Mouse (Mus musculus): ENCODE results near the gene Kcnj10.

Gene Kcnj10

DNA sequence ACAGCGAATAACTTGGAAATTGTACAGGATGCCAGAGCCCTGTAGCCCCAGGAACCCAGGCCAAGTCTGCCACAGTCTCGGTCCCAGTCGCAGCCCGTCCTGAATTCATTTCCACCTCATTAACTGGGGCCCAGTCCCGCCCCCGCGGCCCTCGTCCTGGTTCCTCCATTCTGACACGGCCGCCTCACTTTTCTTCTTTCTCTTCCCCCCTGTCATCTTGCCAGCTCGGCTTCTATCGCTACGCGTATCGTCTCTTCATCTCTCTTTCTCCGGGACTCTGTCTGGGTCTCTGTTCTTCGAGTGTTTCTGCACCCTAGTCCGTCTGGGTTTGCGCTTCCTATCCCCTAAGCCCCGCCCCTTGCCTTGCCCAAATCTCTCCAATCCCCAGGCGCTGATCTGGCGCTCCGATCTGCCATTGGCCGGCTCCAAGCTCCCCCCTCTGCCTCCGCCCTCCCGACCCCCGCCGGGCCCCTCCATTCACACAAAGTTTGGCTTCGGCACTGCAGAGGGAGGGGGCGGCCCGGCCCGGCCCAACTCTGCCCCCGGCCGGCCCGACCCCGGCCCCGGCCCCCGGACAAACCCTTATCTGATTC lies at the start of gene Kcnj10:
Gene Kcnj10, plus strand, starts transcription at position 482 of the 593 bp plus-strand sequence.
- DNase-seq (ENCODE audit: low spot score): peak; percentile 82

DNA sequence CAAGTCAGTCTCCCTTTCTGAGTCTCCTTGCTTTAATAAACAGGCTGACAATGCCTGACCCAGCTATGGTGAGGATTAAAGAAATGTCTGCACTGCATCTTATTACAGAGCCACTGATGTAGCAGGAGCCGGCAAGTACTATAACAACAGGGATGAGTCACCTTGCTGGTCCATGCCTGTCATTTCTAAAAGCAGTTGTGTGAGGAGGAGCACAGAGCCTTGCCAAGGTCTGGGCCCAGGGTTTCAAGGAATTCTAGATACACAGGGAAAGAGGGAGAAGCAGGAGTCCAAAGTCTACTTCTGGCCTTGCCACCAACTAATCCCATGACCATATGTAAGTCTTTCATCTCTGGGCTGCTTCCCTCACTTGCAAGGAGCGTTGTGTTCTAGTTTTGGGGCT lies 48.1 kb upstream of the Kcnj10 start:
- no peak for DNase-seq (ENCODE audit: low spot score)

DNA sequence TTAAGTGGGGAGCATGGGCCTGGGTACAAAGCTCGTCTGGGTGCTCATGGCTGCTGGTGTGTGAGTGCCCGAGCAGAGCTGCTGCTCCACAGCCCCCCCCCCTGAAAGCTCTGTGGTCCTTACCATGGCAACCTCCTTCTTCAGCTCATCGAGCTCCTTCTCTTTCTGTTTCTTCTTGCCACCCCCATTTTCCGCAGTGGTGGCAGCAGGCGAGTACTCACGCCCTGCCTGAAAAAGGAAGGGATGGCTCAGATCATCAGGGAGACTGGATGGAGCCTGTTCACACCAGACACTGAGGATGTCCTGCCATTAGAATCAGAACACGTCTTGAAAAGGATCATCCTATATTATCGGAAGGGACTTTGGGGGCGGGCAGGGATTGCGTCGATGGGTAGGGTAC lies 47.6 kb upstream of the Kcnj10 start:
- DNase-seq (ENCODE audit: low spot score): no peak

DNA sequence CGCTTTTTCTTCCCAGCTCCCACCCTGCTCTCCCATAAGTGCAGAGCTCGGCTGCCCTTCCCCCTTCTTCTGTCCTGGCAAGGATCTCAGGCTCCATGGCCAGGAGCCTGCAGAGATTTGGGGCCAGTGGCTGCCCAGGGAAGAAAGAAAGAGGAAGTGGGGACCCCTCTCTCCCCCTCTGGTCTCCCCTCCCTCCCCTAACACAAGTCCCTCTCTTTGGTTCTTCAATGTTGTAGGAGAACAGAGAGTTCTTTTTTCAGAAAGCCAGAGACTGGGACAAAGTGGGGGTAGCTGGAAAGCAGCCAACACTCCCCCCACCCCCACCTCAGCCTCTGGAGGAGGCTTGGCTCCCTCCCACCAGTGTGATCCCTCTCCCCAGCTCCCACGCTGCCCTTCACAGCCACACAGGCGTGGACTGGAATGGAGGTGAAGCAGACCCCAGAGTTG lies 45.2 kb upstream of the Kcnj10 start:
- DNase-seq (ENCODE audit: low spot score): no peak

DNA sequence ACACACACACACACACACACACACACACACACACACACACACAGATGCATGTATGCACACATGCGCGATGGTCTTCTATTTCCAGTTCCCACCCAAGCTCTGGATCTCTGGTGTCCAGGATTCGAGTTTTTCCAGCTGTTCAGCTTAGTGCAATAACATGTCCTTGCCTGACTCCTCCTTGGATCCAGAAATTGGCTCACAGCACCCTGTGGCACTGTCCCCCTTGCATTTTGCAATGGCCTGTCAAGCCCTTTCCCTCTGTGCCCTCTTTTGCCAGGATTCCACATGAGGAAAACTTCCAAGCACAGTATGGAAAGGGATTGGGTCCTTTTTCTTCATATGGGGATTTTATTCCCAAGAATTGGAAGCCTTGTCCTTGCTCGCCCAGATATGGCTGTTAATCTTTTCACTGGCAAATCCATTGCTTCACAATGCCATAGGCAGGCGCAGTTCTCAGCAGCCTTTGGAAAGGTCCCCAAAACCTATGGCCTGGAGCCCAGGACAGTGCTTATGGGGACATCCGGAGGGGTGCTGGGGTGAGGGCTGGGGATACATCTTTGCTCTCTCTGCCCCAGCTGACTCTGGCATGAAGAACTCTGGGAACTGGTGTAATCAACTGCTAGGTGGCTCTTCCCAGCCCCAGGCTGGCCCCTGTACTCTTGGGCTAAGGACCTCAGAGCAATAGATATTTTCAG lies 44.0 kb upstream of the Kcnj10 start:
- DNase-seq (ENCODE audit: low spot score): no peak

DNA sequence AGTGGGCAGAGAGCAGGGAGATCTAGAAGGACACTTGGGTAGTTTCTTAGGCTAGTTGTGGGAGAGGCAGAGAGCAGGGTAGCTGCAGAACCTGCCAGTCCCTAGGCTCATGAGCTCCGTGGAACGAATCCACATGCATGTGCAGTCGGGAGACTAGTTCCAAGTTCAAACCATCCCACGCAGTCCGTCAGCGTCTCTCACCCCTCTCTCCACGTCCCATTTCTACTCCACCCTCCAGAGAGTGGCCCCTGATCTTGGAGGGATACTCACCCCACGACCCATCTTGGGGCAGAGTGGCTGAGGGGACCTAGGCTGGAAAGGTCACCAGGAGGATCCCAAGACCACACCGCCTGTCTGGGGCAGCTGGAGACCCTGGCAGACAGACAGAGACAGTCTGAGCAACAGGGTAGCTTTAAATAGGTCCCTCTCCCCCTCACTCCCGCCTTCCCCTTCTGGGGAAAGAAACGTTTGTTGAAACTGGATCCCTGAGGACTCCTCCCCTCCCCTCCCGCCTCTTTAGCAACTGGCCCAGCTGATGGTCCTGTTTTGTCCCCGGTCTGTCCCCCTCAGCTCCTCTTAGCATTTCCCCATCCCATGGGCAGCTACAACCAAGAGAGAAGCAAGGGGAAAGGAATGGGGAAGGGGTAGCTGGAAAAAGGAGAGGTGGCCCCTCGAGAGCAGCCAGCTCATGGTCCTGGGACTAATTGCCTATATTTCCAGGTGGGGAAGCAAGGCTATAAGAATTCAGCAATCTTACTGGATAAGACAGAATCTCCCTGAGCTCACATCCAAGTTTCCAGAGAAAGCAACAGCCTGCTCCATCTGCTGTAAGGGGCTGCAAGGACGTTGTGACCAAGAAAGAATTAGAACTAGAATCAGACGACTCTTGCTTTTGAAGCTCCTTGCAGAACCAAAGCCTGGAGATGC lies 43.1 kb upstream of the Kcnj10 start, which contains the start of gene Atp1a2:
Gene Atp1a2, minus strand, starts transcription at position 454 of the 927 bp plus-strand sequence.
- peak; percentile 57 for DNase-seq (ENCODE audit: low spot score)

DNA sequence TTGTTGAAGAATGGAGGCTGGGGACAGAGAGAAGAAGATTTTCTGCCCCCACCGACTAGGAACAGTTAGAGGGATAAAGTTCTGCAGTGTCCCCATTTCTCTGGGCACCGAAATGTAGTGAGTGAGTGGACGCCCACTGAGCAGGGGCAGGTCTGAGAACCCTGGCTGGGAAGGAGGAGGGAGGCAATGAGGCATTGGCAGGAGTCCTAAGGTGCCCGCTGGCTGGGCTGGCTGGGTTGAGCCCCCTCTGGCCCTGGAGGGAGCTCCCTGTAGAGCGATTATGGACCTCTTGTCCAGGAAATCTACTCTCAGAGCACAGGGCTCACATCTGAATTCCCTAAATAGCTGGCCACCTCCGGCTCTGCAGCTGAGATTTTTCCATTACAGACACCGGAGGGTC lies 41.5 kb upstream of the Kcnj10 start:
- no peak for DNase-seq (ENCODE audit: low spot score)

DNA sequence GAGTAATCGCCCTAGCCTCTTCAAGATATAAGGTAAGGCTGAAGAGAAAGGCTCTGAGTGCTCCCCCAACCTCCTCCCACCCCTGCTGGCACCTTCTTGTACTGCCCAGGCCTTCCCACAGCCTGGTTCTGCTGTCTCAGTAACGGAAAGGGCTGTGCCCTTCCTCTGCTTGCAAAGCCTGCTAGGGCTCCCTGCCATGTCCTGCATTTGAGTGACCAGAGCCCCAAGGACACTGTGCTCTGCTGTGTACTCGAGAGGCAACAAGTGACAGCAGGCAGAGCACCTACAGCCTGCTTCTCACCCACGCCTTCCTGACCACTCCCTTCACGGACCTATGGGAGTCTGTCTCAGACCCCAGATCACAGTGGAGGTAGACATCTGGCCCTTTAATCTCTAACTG lies 40.8 kb upstream of the Kcnj10 start:
- peak; percentile 34 for DNase-seq (ENCODE audit: low spot score)

DNA sequence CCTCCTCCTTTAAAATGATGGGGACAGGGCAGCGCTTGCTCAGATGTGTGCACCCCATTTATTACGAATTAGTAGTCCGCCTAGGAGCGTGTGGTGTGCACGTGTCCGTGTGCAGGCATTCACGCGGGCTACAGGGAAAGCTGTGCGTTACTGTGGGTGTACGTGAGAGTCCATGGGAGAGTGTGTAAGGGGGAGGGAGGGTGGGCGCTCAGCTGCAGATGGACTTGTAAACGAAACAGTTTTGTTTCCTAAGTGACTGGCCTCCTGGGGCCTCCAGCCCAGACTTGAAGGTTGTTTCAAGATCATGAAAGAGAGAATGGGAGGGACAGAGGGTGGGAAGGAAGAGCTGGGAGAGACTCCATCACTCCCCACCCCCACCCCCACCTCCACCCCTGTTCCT lies 39.8 kb upstream of the Kcnj10 start:
- DNase-seq (ENCODE audit: low spot score): no peak

DNA sequence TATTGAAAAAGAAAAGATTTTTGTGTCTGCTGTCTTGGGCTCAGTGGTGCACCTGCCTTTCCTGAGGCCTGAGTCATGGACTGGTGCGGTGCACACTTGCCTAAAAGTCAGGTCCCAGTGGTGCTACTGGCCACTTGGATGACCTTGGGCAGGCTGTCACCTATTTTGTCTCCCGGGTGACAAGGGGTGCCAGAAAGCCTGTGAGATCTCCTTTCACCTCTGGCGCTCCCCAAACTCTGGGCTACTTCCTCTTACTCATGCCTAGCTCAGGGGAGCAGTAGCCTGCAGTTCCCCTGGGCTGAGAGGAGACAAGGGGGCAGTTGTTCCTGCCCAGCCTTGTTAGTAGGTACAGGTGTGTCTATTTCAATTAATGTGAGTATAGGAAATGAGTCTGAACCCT lies 38.7 kb upstream of the Kcnj10 start:
- DNase-seq (ENCODE audit: low spot score): no peak

DNA sequence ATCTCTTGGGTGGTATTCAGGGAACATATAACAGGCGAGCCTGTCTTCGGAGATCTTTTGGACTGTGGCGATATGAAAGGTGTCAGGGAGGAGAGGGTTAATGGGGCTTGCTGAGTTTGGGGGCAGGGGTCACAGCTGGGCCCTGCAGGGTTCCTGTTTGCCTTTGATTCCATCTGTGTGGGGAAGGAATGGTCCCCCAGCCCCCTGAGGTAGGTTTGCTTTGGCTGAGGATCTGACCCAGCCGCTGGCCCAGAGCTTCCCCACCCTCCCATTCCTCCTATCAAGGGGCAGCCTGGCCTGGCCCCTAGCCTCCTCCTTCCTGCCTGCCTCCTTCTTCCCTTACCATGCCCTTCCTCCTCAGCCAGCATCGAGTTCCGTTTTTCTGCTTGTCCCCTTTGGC lies 38.2 kb upstream of the Kcnj10 start:
- no peak for DNase-seq (ENCODE audit: low spot score)

DNA sequence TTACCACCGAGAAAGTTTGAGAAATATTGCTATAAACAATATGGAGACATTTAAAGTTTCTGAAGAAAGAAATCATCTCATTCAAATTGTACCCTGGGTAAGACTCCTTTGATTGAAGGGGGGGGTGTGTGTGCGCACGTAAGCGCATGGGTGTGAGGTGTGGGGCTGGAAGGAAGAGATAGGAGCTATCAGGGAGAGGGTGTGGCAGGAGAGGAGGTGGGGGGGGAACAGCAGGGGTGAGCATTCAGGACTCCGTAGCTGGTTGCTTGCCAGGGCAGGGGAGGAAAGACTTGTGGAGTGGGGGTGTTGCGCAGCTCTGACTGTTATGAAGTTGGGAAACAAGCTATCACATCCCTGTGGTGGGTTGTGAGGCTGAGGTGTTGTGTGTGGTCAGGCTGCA lies 36.6 kb upstream of the Kcnj10 start:
- DNase-seq (ENCODE audit: low spot score): no peak

DNA sequence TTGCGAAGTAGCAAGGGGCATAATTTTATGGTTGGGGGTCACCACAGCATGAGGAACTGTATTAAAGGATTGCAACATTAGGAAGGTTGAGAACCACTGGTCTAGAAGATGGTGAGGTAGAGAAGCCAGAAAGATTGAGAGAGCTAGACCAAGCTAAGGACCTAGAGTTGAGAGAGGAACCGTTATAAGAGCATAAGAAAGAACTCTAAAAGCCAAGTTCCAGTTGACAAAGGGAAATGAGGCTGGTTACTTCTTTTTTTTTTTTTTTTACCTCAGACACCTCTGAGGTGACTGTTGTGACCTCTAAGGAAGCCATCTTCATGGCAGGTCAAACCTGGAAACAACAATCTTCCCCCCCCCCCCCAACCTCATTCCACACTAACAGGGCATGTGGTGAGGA lies 35.9 kb upstream of the Kcnj10 start:
- no peak for DNase-seq (ENCODE audit: low spot score)

DNA sequence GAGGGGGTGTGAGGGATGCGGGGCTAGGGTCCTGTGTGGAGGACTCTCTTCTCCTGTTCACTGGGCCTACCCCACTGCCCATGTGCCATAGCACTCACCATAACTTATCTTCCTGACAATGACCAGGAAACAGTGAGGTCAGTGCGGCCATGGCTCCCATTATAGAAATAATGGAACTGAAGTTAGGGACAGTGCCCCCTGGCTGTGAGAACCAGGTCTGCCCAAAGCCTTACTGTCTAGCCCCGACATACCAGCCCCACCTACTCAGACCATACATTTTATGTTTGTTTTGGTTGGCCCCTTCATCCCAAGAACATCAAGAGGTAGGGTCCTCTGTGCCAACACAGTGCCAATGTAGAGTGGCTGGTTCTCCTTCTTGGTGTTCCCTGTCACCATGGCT lies 35.4 kb upstream of the Kcnj10 start:
- peak; percentile 46 for DNase-seq (ENCODE audit: low spot score)

DNA sequence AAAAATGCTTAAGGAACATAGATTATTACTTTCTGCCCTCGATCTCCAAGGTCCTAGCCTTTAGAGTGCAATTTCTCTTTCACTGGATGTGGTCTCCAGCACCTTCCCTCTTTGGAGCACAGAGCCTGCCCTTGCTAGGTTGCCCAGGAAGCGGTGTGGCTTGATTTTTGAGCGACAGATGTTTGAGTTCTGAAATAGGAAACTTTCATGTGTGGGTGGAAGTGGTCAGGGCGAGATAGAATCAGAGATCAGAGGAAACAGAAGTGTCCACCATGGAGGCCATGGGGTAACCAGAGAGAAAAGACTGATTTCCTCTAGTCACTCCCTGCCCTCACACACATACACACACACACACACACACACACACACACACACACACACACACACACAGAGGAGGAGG lies 34.8 kb upstream of the Kcnj10 start:
- no peak for DNase-seq (ENCODE audit: low spot score)

DNA sequence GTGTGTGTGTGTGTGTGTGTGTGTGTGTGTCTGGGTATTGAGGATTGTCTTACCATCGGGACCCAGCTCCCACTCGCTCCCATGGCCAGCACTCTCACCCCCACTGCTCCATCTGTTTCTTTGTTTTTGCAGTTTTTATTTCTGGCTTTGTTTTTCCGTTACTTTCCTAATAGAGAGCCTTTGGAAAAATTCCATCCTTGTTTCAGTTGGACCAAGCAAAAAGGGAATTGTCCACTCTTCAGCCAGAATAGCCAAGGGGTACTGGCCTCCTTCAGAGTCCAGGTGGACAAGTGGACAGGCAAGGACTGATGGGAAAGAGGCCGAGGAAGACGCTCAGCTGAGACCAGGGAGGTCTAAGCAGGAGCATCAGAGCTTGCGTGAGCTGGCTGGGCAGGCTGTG lies 34.1 kb upstream of the Kcnj10 start:
- no peak for DNase-seq (ENCODE audit: low spot score)

DNA sequence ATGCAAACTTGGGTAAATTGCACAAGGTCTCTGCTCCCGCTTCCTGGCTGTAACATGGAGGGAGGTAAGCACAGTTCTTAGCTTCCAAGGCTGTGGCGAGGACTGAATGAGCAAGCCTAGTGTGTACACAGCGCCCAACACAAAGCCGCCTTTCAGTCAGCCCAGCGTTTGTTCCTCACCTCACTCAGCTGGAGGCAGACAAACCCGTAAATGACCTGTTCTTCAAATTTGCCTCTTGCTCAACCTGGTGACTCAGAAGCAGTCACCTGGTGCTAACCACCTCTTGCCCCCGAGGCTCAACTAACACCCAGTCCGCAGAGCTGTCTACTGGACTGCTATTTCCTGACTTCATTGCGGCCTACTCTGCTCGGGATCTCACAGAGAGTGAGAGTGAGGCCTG lies 33.1 kb upstream of the Kcnj10 start:
- no peak for DNase-seq (ENCODE audit: low spot score)

DNA sequence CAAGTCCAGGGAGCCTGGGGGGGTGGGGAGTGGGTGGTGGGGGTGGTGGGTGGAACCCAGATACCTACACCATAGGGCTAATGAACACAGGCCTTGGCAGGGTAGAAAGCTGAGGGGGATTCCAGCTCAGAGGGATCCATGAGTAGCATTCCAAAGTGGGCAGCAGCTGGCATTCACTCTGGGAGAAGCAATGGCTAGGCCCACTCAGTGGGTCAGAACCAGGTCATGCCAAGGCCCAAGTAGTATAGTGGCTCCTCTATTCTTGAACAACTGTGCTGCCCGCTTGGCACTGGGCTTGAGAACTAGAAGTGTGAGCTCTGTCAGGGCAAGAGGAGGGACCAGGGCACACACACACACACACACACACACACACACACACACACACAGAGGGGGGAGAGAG lies 32.6 kb upstream of the Kcnj10 start:
- DNase-seq (ENCODE audit: low spot score): no peak

DNA sequence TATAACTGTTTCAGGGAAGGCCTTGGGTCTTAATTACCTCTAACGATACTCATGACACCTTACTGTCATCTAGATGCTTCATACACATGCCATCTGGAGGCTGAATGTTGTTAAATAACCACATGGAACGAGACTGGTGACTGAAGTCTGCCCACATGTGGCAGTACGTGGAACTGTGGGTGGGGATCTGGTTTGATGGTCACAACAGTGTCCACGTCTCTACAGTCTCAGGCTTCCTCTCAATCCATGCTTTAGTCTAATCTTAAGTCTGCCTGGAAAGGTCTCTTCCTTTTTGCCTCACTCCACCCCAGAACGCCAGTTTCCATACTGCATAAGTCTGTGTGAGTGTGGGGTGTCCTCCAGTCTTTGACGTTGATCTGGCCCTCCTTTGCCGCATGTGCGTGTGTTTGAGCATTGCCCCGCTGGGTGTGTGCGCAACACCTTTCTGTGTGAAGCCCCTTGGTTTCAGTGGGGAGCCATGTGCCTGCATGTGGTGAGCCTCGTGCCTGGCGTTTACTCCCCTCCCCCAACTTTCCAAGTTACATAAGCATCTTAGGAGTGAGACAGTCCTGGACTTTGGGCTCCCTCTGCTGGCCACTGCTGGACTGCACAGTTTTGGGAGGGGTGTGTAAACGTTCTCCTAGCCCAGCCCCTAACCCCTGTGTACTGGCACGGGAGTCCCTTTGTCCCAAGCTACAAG lies 31.2 kb upstream of the Kcnj10 start:
- DNase-seq (ENCODE audit: low spot score): peak; percentile 99

DNA sequence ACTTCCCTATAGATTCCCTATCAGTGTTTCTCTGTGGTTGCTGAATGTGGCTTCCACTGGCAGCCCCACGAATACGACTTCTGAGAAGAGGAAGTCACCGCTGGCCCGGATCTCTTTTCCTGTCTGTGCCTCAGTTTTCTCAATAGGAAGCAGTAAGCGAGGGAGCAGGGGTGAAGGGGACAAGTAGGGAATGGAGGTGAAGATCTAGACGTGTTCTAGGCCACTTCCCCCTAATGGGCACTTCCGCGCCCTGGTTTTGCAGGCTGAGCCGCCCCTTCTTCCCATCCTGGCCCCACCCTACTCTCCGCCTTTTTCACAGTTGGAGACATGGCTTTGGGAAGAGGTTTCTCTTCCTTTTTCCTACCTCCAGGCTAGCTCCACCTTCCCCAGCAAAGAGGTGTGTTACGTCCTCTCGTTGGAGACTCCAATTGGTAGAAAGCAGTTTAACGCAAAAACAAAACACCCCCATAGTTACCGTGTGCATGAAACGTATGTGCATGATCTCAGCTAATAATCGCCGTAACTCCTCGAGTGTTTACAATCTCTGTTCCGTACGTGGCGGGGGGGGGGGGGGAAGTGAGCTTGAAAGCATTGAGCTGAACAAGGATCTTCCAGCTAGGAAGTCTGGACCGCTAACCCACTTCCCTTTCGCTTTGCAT lies 29.6 kb upstream of the Kcnj10 start:
- peak; percentile 26 for DNase-seq (ENCODE audit: low spot score)

DNA sequence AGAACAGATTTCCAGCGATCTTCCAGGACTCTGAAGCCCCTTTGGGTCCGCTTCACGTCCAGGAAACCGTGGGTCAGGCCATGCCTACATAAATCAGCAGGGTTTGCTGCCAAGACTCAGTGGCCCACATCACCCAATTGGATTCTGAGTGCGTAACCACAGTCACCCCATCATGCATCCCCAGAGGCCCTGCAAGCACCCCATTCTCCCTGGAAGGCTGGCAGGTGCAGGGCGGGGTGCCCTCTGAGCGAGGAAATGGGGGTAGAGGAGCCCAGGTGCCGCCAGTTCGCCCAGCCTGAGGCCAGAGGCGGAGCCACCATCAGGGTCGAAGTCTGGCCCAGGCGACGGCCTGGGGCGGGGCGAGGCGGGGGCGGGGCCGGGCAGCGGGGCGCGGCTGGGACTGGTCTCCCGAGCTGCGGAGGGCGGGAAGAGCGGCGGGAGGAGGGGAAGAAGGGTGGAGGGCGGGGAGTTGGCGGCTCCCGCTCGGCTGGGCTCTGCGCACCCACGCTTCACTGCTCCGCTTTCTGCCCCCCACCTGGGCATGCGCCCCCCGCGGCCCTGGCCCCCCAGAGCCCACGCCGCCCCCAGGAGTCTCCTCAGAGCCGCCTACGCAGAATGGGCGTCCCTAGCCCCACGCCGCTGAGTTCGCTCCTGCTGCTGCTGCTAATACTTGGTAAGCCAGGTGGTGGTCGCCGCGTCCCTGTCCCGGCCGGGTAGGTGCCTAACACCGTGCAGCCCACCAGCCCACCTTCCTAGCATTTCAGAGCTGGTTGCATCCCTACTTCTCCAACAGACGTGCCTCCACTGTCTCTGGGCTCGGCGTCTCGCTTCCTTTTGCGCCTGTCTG lies 28.9 kb upstream of the Kcnj10 start:
- peak; percentile 85 for DNase-seq (ENCODE audit: low spot score)

All from retina, embryonic 14.5 days (tissue).